Mouse (Mus musculus) stomach, embryonic 14.5 days (tissue): ENCODE results near the gene Slc5a1. TPM values are rescaled to one million over a fixed set of nuclear protein-coding genes. Genes with fewer than 3 reads are reported as not detected.

Source experiments
- ATAC-seq: fragments of 200-750 bp; cut with Nextera tagmentation; 2 replicates; pipeline ENCODE4 v1.8.0; 2017; ENCODE audit warnings: low read depth, moderate TSS enrichment; ENCODE audit not compliant: insufficient number of reproducible peaks, insufficient read depth, low FRiP score
- H3K27ac ChIP-seq: fragments of 300-500 bp; sonication (generic); 2 replicates; pipeline ENCODE4 v1.5.1; 2014; ENCODE audit warnings: mild to moderate bottlenecking, low read length, moderate library complexity, mixed read lengths
- H3K27me3 ChIP-seq: fragments of 300-500 bp; sonication (generic); 2 replicates; pipeline ENCODE4 v1.6.1; 2014; ENCODE audit warnings: low read length, control low read depth, mixed read lengths; ENCODE audit not compliant: control insufficient read depth, insufficient read depth
- H3K36me3 ChIP-seq: fragments of 300-500 bp; sonication (generic); 2 replicates; pipeline ENCODE4 v1.6.1; 2014; ENCODE audit warnings: mild to moderate bottlenecking, control low read depth, low read length, moderate library complexity, mixed read lengths; ENCODE audit not compliant: control insufficient read depth, insufficient read depth
- H3K4me1 ChIP-seq: fragments of 300-500 bp; sonication (generic); 2 replicates; pipeline ENCODE4 v1.6.1; 2014; ENCODE audit warnings: low read length, control low read depth, mixed read lengths; ENCODE audit not compliant: control insufficient read depth, insufficient read depth
- H3K4me2 ChIP-seq: fragments of 300-500 bp; sonication (generic); replicated peaks from 2 replicates; pipeline ENCODE4 v1.6.1; 2014; ENCODE audit warnings: low read depth, low read length, control low read depth
- H3K4me3 ChIP-seq: fragments of 300-500 bp; sonication (generic); 2 replicates; pipeline ENCODE4 v1.5.1; 2014; ENCODE audit warnings: low read depth, low read length, control low read depth
- H3K9ac ChIP-seq: fragments of 300-500 bp; sonication (generic); replicated peaks from 2 replicates; pipeline ENCODE4 v1.6.1; 2014; ENCODE audit warnings: low read depth, mild to moderate bottlenecking, control low read depth, low read length, moderate library complexity, mixed read lengths
- H3K9me3 ChIP-seq: fragments of 300-500 bp; sonication (generic); 2 replicates; pipeline ENCODE4 v1.6.1; 2016; ENCODE audit warnings: low read depth, low read length, control low read depth; ENCODE audit not compliant: control insufficient read depth
- WGBS: fragments of 180-500 bp; shearing (Covaris S2); extraction: QIAGEN DNeasy Blood & Tissue Kit; methylation state at CpG from one replicate; pipeline ENCODE4 v1.1.7; 2014; 5-methylcytosine and 5-hydroxymethylcytosine counted together
- polyA plus RNA-seq: library from polyadenylated mRNA; unstranded; fragments of >200 nt; fragmentation: Nextera tagmentation; extraction: Ambion mirVana; gene quantifications from 2 replicates; pipeline ENCODE4 v1.2.1, GENCODE M21; 2014

The Slc5a1 gene
- polyA plus RNA-seq, 1 experiment from 2014 or later = 1.1 TPM

DNA sequence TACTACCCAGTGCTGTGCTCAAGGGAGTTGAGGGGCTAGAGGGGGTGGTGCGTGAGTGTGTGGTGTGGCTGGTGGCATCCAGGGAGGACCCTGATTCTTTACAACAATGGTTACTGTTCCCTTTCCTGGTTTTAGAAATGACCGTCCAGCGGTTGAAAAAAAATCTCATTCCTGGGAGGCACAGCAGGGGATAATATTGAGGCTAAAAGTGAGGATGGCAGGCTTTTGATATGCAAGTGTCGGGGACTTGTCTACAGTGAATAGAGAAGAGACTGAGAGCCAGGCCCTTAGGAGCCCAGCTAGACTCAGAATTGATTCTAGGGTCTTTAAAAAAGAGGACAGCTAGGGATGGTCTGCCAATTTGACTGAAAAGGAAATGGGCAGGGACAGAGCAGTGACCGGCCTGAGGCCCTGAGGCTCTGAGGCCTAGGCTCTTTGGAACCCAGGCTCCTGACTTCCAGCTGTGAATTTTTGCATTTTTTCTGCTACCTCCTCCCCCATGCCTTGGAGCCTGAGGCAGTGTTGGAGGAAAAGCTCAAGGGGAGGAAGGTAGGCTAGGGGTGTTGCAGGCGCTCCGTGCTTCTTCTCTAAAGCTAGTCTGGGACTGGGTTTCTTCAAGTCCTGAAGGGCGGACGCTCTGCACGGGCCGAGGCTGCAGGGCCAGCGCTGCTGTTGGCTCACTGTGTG, 1.5 kb upstream of the Slc5a1 start:
- WGBS = 58% methylated on average over 12 of the region's 12 CpGs
- no peak overlapping the region for H3K9ac ChIP-seq
- no peak overlapping the region for H3K4me3 ChIP-seq
- 0 out of 2 replicates have a peak, but pooled peaks cover 5% of the 10 kb centered on the region for H3K4me1 ChIP-seq
- H3K36me3 ChIP-seq = no peaks in the 10 kb centered on the region
- no peak for ATAC-seq
- H3K27ac ChIP-seq = no peak overlapping the region
- H3K4me2 ChIP-seq = no peak overlapping the region
- H3K27me3 ChIP-seq = peaks cover 15% of the 10 kb centered on the region; the same call in 1 of the 2 replicates
- no peaks in the 10 kb centered on the region for H3K9me3 ChIP-seq

DNA sequence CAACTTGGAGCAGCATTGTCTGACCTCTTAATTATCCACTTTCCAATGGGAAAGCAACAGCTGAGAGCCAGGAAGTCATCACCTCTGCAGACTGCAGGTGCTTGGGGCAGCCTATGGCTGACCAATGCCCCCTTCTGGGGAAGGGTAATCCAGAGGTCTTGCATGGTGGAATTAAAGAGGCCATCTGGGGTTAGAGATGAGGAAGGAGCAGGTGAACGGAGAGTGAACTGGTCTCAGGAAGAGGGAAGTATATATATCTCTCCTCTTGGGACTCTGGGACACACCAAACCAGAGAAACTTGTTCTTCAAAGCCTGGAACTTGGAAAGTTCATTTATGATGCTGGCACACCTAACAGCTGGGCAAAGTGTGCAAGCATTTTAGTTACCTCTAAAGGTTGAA, 857 bp downstream of the Slc5a1 start:
- Histone ChIP-seq H3K9me3 (no peaks in the 10 kb centered on the region), H3K4me1 (0 out of 2 replicates have a peak, but pooled peaks cover 5% of the 10 kb centered on the region), H3K4me2 (0 out of 2 replicates have a peak overlapping the region, but pooled peaks have one; percentile 22), H3K4me3 (no peak overlapping the region), H3K9ac (no peak overlapping the region), H3K27ac (no peak overlapping the region), H3K27me3 (peaks cover 15% of the 10 kb centered on the region; the same call in 1 of the 2 replicates), H3K36me3 (no peaks in the 10 kb centered on the region)
- ATAC-seq = no peak
- 42% methylated on average over 1 of the region's 1 CpGs for WGBS

DNA sequence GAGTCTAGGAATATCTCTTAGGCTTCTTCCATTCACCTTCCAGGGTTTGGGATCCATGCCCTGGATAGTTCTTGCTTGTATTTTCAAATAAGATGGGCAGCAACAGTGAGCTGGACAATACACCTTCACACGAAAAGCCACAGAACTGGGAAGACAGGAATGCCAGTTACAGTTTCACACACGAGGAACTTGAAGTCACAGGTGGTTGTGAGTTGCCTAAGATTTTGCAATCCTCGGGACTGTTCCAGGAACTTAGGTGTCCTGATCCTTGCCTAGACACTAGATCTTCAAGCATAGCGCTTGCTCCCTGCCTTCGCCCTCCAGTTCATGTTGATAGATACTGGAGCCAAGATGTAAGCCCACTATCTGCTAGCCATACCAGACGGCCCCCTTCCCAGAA, 1.6 kb downstream of the Slc5a1 start:
- no peak overlapping the region for H3K9ac ChIP-seq
- 74% methylated on average over 6 of the region's 6 CpGs for WGBS
- H3K4me2 ChIP-seq = no peak overlapping the region
- ATAC-seq = no peak
- 0 out of 2 replicates have a peak, but pooled peaks cover 5% of the 10 kb centered on the region for H3K4me1 ChIP-seq
- no peaks in the 10 kb centered on the region for H3K9me3 ChIP-seq
- peaks cover 15% of the 10 kb centered on the region; the same call in 1 of the 2 replicates for H3K27me3 ChIP-seq
- no peaks in the 10 kb centered on the region for H3K36me3 ChIP-seq
- H3K4me3 ChIP-seq = no peak overlapping the region
- H3K27ac ChIP-seq = no peak overlapping the region

DNA sequence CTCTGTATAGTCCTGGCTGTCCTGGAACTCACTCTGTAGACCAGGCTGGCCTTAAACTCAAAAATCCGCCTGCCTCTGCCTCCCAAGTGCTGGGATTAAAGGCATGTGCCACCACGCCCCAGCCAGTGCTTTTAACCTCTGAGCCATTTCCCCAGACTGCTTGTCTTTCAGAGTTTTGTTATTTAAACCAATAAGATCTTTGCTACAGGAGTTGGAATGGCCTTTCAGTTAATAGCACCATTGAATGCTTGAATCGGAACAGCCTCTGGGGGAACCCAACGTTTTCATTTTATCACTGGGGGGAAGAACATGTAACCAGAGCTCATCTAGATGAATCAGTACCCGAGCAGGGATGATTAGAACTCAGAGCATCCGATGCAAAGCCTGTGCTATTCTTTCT, 3.0 kb downstream of the Slc5a1 start:
- Histone ChIP-seq H3K4me1 (0 out of 2 replicates have a peak, but pooled peaks cover 5% of the 10 kb centered on the region), H3K27me3 (peaks cover 15% of the 10 kb centered on the region; the same call in 1 of the 2 replicates), H3K9ac (no peak overlapping the region), H3K4me2 (no peak overlapping the region), H3K36me3 (no peaks in the 10 kb centered on the region), H3K4me3 (no peak overlapping the region), H3K9me3 (no peaks in the 10 kb centered on the region), H3K27ac (no peak overlapping the region)
- no peak for ATAC-seq
- WGBS = 76% methylated on average over 6 of the region's 6 CpGs

GRCm38 (mm10) chr5:33107778-33108405, 3.9 kb downstream of the Slc5a1 start:
- Histone ChIP-seq H3K9me3 (no peaks in the 10 kb centered on the region), H3K4me1 (0 out of 2 replicates have a peak, but pooled peaks cover 5% of the 10 kb centered on the region), H3K9ac (no peak overlapping the region), H3K27me3 (peaks cover 15% of the 10 kb centered on the region; the same call in 1 of the 2 replicates), H3K4me3 (no peak overlapping the region), H3K27ac (no peak overlapping the region), H3K36me3 (no peaks in the 10 kb centered on the region), H3K4me2 (no peak overlapping the region)
- no peak for ATAC-seq
- WGBS = 75% methylated on average over 14 of the region's 14 CpGs

DNA sequence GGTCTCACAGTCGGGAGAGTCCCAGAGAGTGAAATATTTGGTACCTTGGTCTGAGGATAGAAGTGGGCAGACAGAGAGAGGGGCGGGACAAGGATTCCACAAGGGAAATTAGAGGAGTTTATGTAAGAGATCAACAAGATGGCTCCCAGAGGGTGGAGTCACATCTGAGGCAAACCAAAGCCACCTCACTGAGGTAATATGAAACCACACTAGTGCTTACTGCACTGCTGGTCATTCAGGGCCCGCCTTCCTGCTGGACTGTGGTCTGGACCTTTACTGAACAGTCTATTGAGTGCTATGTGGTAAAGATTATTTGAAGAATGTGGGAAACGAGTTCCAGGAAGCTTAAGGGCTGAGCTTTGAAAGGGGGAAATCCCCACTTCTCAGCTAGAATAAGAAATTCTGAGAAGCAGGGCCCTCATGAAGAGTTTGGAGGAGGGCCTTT, 17.9 kb downstream of the Slc5a1 start:
- no peaks in the 10 kb centered on the region for H3K36me3 ChIP-seq
- no peak overlapping the region for H3K27ac ChIP-seq
- no peak overlapping the region for H3K9ac ChIP-seq
- H3K4me2 ChIP-seq = no peak overlapping the region
- no peaks in the 10 kb centered on the region for H3K4me1 ChIP-seq
- H3K9me3 ChIP-seq = no peaks in the 10 kb centered on the region
- 46% methylated on average over 4 of the region's 4 CpGs for WGBS
- H3K4me3 ChIP-seq = no peak overlapping the region
- no peaks in the 10 kb centered on the region for H3K27me3 ChIP-seq
- no peak for ATAC-seq

- no peak overlapping the region for H3K9ac ChIP-seq
- ATAC-seq = no peak
- no peaks in the 10 kb centered on the region for H3K27me3 ChIP-seq
- H3K4me2 ChIP-seq = no peak overlapping the region
- WGBS = 46% methylated on average over 3 of the region's 3 CpGs
- H3K4me1 ChIP-seq = no peaks in the 10 kb centered on the region
- no peak overlapping the region for H3K4me3 ChIP-seq
- H3K27ac ChIP-seq = no peak overlapping the region
- H3K36me3 ChIP-seq = no peaks in the 10 kb centered on the region
- no peaks in the 10 kb centered on the region for H3K9me3 ChIP-seq
Observed at GRCm38 (mm10) chr5:33123658-33124057, 19.6 kb downstream of the Slc5a1 start.

GRCm38 (mm10) chr5:33125318-33125717, 21.3 kb downstream of the Slc5a1 start:
- ATAC-seq = no peak
- no peaks in the 10 kb centered on the region for H3K27me3 ChIP-seq
- no peaks in the 10 kb centered on the region for H3K9me3 ChIP-seq
- no peak overlapping the region for H3K27ac ChIP-seq
- H3K4me2 ChIP-seq = no peak overlapping the region
- H3K9ac ChIP-seq = no peak overlapping the region
- 88% methylated on average over 4 of the region's 4 CpGs for WGBS
- H3K36me3 ChIP-seq = no peaks in the 10 kb centered on the region
- no peaks in the 10 kb centered on the region for H3K4me1 ChIP-seq
- H3K4me3 ChIP-seq = no peak overlapping the region
